Mouse (Mus musculus): ENCODE measurements around the gene Retreg3.
"Not testable (repeated sequence)": the region's sequence is repeated elsewhere in the genome, so short reads cannot be mapped to it uniquely, and the experiment has no call there.

The Retreg3 gene

DNA sequence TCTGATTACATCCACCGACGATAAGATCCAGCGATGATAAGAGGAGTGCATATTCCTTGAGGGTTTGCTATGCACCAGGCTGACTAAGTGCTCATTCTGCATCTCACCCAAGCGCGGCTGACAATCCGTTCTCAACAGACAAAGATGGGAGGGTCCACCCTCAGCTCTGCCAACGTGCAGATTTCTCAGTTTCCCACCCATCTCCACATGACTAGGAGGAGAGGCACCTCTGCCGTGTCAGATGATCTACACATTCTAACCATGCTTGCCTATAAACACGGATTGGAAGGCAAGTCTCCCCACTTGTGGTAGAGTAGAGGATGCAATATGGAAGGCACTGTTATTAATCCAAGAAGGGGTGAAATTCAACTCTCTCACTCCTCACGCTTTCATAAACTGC, 29.1 kb upstream of the Retreg3 start:
- DNase-seq (ENCODE audit: low spot score): no peak

DNA sequence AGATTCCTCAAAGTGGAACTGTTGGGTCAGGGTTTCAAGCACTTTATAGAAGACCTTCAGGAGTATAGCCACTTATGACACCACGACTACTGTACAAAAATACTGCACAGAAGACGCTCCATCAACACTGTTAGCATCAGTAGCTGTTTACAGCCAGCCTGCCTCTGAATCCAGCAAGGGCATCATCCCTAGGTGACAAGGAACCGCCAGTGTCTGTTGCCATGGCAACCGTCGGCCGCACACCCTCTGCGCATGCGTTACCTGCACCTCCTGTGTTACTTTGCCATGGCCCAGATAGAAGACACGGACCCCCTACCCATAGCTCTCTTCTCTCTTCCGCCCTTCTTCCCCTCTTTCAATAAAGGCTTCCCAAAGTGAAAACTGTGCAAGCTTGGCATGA, 26.7 kb upstream of the Retreg3 start:
- DNase-seq (ENCODE audit: low spot score): no peak

DNA sequence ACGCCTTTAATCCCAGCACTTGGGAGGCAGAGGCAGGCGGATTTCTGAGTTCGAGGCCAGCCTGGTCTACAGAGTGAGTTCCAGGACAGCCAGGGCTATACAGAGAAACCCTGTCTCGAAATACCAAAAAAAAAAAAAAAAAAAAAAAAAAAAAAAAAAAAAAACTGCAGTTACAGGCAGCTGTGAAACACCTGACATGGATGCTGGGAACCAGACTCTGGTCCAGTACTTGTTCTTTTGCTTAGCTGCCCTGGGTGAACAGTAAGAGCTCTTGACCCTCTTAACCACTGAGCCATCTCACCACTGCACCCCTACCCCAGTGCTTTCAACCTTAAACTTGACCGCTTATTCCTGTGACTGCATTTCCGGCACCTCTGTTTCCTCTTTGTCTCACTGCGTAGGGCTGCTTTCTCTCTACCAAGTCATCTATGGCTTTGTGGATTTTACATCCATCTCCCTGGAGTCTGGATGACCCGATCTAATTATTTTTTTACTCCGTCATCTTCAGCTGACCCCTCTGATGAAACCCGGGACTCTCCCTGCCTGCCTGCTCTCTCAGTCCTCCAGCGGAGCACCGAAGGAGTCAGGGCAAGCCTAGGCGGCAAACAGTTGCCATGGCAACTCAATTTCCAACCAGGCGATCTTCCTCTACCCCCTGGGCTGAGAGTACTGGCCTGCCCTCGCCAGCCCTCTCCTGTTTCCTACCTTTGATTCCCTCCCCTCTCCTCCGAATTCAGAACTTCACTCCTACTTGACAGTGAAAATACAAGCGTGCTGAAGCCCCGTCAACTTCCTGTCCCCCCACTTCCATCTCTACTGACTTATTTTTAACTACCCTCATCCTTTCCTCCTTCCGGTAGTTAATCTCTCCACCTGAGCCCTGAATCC, 23.9 kb upstream of the Retreg3 start:
- no peak for DNase-seq (ENCODE audit: low spot score)

DNA sequence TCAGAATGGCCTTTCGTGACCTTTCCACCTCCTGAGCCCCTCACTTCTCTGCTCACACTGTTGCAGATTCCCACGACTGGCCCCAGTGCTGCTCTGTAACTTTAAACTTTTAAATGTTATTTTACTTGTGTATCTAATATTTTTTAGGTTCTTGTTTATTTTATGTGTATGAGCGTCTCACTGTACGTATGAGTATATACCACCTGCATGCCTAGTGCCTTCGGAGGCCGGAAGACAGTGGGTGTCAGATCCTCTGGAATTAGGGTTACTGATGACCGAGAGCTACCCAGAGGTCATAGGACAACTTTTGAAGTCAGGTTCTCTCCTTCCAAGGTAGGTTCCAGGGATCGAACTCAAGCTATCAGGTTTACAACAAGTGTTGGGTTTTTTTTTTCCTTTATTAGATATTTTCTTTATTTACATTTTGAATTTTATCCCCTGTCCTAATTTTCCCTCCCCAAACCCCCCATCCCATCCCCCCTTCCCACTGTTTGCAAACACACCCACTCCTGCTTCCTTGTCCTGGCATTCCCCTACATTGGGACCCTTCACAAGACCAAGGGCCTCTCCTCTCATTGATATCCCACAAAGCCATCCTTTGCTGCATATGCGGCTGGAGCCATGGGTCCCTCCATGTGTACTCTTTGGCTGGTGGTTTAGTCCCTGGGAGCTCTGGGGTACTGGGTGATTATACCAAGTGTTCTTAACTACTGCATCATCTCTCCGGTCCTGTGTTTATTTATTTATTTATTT, 22.7 kb upstream of the Retreg3 start:
- DNase-seq (ENCODE audit: low spot score): no peak

DNA sequence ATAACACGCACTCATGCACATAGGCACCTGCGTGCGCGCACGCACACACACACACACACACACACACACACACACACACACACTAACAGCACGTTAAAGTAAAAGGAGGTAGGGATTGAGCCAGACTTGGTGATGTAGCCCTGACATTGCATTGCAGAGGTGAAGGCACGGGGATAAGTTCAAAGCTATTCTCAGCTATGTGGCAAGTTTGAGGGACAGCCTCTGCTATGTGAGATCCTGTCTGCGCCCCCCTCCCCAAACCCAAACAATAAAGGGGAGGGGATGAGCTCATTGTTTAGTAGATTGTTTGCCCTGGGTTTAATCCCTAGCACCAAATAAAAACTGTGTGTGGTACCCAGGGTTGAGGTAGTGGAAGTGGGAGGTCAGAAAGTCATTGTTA, 21.4 kb upstream of the Retreg3 start:
- DNase-seq (ENCODE audit: low spot score): no peak

DNA sequence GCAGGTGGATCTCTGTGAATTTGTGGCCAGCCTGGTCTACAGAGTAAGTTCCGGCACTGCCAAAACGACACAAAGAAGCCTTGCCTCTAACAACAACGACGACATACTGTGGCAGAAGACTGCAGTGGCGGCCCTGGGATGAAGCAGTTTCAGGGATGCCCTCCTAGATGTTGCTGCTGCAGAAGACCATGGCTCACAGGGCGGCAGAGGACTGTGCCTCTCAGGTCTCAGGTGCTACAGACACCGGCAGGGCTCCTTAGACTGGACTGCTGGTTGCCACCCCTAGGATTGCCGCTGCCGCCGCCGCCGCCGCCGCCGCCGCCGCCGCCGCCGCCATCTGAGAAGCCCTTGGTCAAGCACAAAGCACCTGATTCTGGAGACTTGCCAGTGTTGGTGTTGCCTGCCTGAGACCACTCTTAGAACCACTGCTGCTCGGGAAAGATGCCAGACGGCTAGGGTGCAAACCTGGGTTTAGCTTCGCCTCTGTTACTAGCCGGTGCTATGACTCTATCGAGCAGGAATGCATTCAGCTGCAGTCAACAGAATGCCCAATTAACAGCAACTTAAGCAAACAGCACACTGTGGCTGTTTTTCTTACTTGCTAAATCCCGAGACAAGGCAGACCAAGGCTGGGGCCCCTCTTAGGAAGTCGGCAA, 20.6 kb upstream of the Retreg3 start:
- no peak for DNase-seq (ENCODE audit: low spot score)

DNA sequence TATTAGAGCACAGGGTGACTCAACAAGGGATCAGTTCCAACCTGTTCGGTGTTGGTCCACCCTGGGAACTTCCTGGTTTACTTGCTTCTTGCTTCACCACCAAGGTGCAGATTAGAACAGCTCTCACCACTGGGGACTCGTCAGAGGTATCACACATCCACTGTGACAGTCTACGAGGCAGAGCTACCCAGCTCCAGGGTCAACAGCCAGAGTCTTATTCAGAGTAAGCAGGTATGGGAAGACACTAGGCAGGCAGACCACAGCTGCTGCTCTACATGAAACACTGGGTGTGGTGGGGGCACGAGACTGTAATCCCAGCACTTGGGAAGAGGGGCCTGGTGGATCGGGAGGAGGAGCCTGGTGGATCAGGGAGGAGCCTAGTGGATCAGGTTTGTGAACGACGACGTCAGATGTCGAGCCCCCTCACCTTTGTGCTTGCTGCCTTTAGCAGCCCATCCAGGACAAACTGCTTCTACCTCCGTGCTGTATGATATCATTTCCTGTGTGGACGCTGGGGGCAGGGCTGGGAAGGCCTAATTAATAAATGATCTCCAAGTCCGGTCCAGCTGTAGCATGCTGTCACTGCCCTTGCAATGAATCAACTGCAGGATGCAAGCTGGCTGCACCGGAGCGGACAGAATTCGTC, 19.0 kb upstream of the Retreg3 start:
- DNase-seq (ENCODE audit: low spot score): no peak

DNA sequence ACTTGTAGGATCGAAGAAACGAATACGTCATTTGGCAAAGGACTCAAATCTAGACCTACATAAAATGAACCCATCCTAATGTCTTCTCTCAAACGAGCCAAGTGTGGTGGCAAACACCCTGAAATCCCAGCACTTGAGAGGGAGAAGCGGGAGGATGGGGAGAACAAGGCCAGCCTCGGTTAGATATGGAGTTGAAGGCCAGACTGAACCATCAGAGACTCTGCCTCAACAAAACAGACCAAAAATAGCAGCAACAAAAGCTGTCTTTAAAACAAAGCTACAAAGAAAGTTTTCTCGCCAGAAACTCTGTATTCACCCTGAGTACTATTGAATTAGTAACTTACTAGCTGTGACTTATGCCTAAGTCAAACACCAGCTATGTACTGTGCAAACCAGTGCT, 17.3 kb upstream of the Retreg3 start:
- no peak for DNase-seq (ENCODE audit: low spot score)

DNA sequence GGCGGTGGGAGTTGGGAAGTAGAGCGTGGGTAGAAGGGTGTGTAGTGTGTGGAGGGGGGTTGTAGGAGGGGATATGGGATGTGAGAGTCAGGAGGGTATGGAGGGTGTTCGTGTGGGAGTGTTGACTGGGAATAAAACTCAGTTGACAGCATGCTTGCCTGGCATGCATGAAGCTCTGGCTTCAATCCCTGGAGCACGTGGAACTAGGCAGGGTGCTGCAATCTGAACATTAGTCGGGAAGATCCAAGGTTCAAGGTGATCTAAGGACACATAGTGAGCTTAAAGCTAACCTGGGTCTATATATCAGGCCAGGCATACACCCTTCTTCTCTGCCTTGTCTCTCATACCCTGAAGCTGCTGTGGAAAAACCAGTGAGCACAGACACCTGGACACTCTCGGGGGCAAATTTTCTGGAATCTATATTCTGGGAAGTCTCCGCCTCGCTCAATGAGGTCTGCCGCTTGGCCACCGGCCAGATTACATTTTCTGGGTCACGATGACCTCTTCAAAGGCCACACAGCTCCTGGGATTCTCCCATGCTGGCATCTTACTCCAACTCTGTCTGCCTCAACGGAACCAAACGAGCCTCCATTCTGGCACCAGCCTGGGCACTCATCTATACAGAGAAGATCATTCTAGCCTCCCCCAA, 14.6 kb upstream of the Retreg3 start:
- DNase-seq (ENCODE audit: low spot score): no peak

DNA sequence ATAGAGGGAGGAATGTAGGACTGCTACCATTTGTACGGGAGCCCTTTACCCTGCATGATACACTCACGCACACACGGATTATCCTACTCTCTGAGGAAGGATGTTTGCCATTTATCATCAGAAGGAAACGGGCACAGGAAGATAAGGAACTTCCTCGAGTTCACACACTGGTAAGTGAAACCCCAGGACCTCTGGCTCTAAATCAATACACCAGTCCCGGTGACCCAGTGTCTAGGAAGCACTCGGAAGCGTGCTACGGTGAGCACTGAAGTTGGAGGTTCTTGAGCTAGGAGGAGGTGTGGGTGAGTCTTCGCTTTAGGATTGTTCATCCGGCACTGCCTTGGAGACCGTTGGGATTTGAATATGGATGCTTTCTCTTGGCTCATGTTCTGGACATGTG, 13.3 kb upstream of the Retreg3 start:
- no peak for DNase-seq (ENCODE audit: low spot score)

DNA sequence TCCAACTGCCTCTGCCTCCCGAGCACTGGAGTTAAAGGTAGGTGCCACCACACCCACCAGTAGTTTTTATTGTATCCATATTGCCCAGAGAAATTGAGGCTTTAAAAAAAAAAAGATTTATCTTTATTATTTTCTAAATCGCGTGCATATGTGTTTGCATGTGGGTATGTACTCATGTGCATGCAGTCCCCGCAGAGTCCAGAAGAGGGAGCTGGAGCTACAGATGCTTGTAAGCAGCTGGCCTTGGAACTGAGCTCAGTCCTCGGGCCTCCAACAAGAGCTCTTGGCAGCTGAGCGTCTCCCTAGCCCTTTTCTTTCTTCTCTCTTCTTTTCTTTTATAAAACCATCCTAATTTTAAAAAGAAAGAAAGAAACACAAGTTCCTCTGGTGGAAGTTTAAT, 12.0 kb upstream of the Retreg3 start:
- no peak for DNase-seq (ENCODE audit: low spot score)

DNA sequence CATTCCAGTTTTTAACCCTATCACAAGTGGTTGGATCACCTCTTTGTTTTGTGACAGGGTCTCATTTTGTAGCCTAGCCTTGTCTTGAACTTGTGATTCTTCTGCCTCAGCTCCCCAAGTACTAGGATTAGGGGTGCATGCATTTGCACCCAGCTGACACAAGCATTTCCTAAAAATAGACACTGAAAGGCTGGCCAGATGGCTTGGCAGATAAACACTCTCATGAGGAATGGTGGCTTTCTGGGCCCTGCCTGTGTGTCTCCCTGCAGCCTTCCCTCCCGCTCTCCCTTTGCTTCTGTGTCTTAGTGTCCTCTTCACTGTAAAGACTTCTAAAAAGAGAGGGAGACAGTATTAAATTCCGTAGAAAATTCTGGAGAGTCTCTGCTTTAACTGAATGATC, 11.5 kb upstream of the Retreg3 start:
- no peak for DNase-seq (ENCODE audit: low spot score)

DNA sequence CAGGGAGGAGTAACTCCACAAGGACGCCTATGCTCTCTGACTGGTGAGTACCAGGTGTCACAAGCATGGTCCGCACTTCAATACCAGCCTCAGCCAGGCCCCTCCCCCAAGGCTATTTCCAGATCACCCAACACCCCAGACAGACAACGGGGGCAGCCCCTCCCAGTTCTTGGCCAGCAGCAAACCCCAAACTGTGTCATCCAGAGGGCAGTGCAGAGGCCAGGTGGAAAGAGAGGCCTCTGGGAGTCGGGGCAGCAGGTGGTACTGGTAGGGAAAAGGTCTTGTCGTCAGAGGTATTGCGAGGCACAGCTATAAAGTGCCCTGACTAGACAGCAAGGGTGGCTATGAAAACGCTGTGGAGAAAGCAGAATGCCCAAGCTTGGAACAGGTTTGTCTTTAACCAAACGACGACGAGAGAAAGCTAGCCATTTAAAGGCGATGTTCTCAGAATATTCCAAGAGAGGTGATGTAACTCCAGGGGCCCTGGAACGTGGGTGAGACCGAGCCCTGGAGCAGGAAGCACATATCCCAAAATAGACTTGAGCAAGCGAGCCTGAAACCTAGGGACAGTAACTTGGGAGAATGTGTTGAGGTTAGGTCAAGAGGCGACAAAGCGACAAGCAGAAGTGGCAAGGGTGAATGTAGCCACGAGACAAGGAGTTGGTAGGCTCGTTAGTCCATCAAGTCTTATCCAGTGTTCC, 10.5 kb upstream of the Retreg3 start:
- DNase-seq (ENCODE audit: low spot score): no peak

DNA sequence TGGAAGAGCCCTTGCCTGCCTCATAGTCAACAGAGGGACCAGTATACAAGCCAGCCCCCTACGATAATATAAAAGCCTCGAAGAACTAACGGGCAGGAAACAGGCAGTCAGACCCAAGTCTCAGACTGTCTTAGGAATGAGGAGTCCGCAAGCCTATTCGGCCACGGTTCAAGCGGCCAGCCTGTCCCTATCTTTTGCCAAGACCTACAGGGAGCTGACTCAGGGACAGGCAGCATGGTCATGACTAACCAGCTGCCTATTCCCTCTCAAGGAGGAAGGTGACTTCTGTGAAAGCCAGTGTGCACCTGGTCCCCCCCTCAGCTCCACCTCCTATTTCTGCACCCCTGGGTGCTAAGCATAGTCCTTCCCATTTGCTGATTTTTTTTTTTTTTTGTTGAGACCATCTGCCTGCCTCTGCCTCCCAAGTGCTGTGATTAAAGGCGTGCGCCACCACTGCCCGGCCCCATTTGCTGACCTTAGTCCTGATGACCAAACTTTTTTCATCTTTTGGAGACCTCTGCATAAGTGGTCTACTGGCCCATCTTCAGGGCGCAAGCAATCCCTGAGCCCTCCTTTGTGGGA, 9.4 kb upstream of the Retreg3 start:
- DNase-seq (ENCODE audit: low spot score): no peak

DNA sequence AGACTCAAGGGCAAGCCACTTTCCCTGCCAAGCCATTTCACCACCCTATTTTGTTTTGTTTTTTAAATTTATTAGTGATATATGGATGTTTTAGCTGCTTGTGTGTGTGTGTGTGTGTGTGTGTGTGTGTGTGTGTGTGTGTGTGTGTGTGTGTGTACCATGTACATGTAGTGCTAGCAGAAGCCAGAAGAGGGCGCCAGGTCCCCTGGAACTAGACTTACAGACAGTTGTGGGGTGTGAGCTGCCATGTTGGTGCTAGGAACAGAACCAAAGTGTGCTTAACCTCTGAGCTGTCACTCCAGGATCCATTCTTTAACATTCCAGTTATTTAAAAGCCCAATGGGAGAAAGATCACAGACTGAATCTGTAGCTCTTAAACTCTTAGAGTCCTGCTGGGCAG, 7.4 kb upstream of the Retreg3 start:
- DNase-seq (ENCODE audit: low spot score): no peak

DNA sequence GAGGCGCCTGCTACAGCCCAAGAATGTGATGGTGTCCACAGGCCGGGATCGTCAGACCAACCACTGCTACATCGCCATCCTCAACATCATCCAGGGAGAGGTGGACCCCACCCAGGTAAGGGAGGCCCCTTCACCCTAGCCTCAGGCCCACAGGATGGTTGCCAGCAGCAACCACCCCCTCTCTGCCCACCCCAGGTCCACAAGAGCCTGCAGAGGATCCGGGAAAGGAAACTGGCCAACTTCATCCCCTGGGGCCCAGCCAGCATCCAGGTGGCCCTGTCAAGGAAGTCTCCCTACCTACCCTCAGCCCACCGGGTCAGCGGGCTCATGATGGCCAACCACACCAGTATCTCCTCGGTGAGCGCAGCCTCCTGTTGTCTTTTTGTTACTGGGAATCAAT, 5.3 kb upstream of the Retreg3 start:
- not testable (repeated sequence) for DNase-seq (ENCODE audit: low spot score)

DNA sequence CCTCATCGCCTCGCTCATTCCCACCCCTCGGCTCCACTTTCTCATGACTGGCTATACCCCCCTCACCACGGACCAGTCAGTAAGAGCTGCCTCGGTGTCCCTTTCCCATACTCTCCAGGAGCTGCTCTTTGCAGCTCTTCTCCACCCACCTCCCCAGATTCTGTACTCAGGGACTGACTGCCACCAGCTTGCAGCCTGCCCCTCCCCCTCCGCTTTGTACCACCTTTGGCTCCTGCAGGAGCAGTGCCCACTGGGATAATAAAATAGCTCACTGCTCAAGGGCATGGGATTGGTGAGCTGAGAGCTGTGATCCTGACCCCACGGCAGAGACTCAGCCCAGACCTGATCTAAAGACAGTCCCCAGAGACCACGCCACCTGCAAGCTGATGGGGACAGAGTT, 4.8 kb upstream of the Retreg3 start:
- not testable (repeated sequence) for DNase-seq (ENCODE audit: low spot score)

DNA sequence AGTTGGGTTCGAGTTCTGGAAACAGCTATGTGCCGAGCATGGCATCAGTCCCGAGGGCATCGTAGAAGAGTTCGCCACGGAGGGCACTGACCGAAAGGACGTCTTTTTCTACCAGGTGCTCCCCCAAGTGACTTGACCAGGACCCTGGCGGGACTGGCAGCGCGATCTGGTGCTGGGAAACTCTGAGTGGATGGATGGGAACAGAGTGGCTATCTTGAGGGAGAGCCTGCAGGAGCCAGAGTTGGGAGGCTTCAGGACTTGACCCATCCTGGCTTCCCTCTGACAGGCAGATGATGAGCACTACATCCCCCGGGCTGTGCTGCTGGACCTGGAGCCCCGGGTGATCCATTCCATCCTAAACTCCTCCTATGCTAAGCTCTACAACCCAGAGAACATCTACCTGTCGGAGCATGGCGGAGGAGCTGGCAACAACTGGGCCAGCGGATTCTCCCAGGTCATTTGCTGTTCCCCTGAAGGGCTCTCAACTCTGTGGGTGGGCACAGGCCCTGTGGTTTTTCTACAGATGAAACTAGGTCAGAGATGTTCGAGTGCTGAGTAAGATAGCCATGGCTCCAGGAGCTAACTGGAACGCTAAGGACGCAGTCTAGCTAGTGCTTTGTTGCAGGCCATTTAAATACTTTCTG, 974 bp upstream of the Retreg3 start:
- DNase-seq (ENCODE audit: low spot score): no peak

DNA sequence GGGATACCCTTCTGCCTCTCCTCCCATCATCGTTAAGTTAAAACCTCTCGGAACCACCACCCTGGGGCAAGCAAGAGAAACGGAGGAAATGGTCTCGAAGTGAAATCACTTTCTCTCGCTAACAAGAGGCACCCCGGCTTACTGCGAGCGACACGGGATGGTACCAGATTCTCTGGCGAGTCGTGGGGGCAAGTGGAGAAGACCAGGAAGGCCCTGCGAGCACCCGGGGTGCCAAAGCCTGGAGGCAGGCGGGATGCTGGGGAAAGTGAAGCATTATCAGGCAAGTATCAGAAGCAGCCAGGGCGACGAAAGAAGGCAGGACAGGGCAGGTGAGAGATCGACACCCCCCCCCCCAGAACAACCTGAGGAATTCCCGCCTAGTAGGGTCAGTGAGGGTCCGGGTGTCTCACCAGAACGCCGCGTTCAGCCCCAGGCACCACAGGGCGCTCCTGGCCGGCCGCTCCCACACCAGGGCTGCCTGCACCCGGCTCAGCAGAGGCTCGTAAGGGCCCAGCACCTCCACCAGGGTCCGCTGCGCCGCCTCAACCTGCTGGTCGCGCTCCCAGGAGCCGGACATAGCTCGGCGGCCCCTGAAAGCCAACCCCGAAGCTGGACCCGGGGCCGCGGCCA, 447 bp downstream of the Retreg3 start:
- no peak for DNase-seq (ENCODE audit: low spot score)

DNA sequence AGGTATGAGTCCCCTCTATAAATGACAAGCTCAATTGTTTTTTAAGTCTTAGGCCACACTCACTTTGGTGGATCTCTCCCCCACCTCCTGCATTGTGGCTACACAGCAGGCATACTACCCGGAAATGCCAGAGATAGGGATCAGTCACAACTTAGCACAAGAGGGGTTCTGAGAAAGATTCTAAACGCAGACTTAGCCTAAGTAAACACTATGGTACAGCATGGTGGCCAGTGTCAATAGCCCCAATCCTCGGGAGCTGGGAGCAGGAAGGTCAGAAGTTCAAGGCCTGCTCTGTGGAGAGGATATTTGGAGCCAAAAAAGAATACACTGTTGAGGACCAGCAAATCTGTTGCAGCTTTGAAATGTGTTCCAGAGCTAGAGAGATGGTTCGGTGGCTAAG, 1.6 kb downstream of the Retreg3 start:
- no peak for DNase-seq (ENCODE audit: low spot score)
